Mouse (Mus musculus): ENCODE measurements around the gene Chrm2. TPM values are rescaled to one million over a fixed set of nuclear protein-coding genes. Genes with fewer than 3 reads are reported as not detected.

Gene Chrm2
- not detected in 2 replicates for polyA plus RNA-seq (2012)

GRCm38 (mm10) chr6:36387612-36388400 lies at the start of gene Chrm2:
Gene Chrm2 (plus strand): TSS chr6:36388084.

All from megakaryocyte-erythroid progenitor cell, adult 5 weeks (primary cell).